Mouse (Mus musculus): ENCODE measurements around the gene Ltbp1.

Gene Ltbp1

GRCm38 (mm10) chr17:75056631-75057030, 51.3 kb downstream of the Ltbp1 start:
- no peak for DNase-seq (ENCODE audit: low read depth, low spot score)

- DNase-seq (ENCODE audit: low read depth, low spot score): no peak
Measured at GRCm38 (mm10) chr17:75066340-75066739, 61.0 kb downstream of the Ltbp1 start.

- peak; percentile 74 for DNase-seq (ENCODE audit: low read depth, low spot score)
Measured at GRCm38 (mm10) chr17:75067314-75067713, 61.9 kb downstream of the Ltbp1 start.

GRCm38 (mm10) chr17:75069232-75069631, 63.9 kb downstream of the Ltbp1 start:
- no peak for DNase-seq (ENCODE audit: low read depth, low spot score)

- no peak for DNase-seq (ENCODE audit: low read depth, low spot score)
Measured at GRCm38 (mm10) chr17:75071174-75071573, 65.8 kb downstream of the Ltbp1 start.

GRCm38 (mm10) chr17:75071749-75072148, 66.4 kb downstream of the Ltbp1 start:
- DNase-seq (ENCODE audit: low read depth, low spot score): no peak

GRCm38 (mm10) chr17:75073887-75074286, 68.5 kb downstream of the Ltbp1 start:
- DNase-seq (ENCODE audit: low read depth, low spot score): no peak

- DNase-seq (ENCODE audit: low read depth, low spot score): peak; percentile 41
Measured at GRCm38 (mm10) chr17:75074978-75075699, 69.8 kb downstream of the Ltbp1 start.

GRCm38 (mm10) chr17:75081401-75081800, 76.0 kb downstream of the Ltbp1 start:
- no peak for DNase-seq (ENCODE audit: low read depth, low spot score)

GRCm38 (mm10) chr17:75082449-75082848, 77.1 kb downstream of the Ltbp1 start:
- DNase-seq (ENCODE audit: low read depth, low spot score): no peak

GRCm38 (mm10) chr17:75087296-75087941, 82.1 kb downstream of the Ltbp1 start:
- DNase-seq (ENCODE audit: low read depth, low spot score): peak; percentile 63

GRCm38 (mm10) chr17:75088232-75088631, 82.9 kb downstream of the Ltbp1 start:
- DNase-seq (ENCODE audit: low read depth, low spot score): no peak

GRCm38 (mm10) chr17:75088727-75089126, 83.4 kb downstream of the Ltbp1 start:
- DNase-seq (ENCODE audit: low read depth, low spot score): no peak

GRCm38 (mm10) chr17:75090556-75090955, 85.2 kb downstream of the Ltbp1 start:
- no peak for DNase-seq (ENCODE audit: low read depth, low spot score)

GRCm38 (mm10) chr17:75093563-75093962, 88.2 kb downstream of the Ltbp1 start:
- DNase-seq (ENCODE audit: low read depth, low spot score): no peak

GRCm38 (mm10) chr17:75094591-75094990, 89.2 kb downstream of the Ltbp1 start:
- no peak for DNase-seq (ENCODE audit: low read depth, low spot score)

- DNase-seq (ENCODE audit: low read depth, low spot score): no peak
Measured at GRCm38 (mm10) chr17:75096727-75097126, 91.4 kb downstream of the Ltbp1 start.

GRCm38 (mm10) chr17:75097367-75097766, 92.0 kb downstream of the Ltbp1 start:
- no peak for DNase-seq (ENCODE audit: low read depth, low spot score)

- no peak for DNase-seq (ENCODE audit: low read depth, low spot score)
Measured at GRCm38 (mm10) chr17:75101215-75101614, 95.8 kb downstream of the Ltbp1 start.

GRCm38 (mm10) chr17:75101994-75102393, 96.6 kb downstream of the Ltbp1 start:
- no peak for DNase-seq (ENCODE audit: low read depth, low spot score)

- no peak for DNase-seq (ENCODE audit: low read depth, low spot score)
Measured at GRCm38 (mm10) chr17:75107412-75107811, 102.0 kb downstream of the Ltbp1 start.

- DNase-seq (ENCODE audit: low read depth, low spot score): no peak
Measured at GRCm38 (mm10) chr17:75107879-75108278, 102.5 kb downstream of the Ltbp1 start.

GRCm38 (mm10) chr17:75109081-75109716, 103.8 kb downstream of the Ltbp1 start:
- DNase-seq (ENCODE audit: low read depth, low spot score): no peak
